Mouse (Mus musculus) lung, postnatal 0 days (tissue): ENCODE results near the gene Rcn2.

Source experiments
- CTCF ChIP-seq: IDR thresholded peaks from 2 replicates; pipeline ENCODE4 v1.5.1; 2016; ENCODE audit warnings: antibody characterized with exemption, mild to moderate bottlenecking
- EP300 ChIP-seq: IDR thresholded peaks from 2 replicates; pipeline ENCODE4 v1.6.1; 2016; ENCODE audit warnings: antibody characterized with exemption, mild to moderate bottlenecking, control low read depth

DNA sequence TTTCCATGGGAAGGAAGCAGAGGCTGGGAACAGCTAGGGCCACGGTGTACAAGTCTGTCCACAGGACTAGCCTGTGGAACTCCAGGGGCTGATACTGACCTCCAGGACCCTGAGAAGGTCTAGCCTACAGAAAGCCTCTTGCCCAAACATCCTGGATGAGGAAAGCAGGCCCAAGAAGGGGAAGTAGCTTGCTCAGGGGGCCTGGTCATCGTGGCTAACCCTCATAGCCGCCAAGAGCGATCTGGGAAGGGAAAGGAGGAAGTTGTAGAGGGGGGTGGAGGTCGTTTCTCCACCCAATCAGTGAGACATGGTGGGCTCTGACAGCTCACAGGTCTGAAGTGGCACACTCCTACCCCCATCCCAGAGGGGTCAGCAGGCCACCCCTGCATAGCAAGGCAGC lies 66.5 kb downstream of the Rcn2 start:
- TF ChIP-seq CTCF, result no peak
- TF ChIP-seq EP300, result no peak
